32 mouse cellular contexts compared by ENCODE assay signal in genomic region chr10:29216957-29217356, GRCm38 (mm10). TPM values are rescaled to one million over a fixed set of nuclear protein-coding genes. Genes with fewer than 3 reads are reported as not detected.
DNase-seq lines count a peak whose midpoint lies in the region; ATAC-seq and TF ChIP-seq lines count a peak whose summit lies in the region.
"Had no signal": no experiment of that assay in that cellular context is flagged by ENCODE, and none has a peak within 500 bp of the region (broad histone marks: within the 10 kb centered on the region; RNA-seq: fewer than 3 reads in every experiment).

No protein-coding gene starts in this region.

- H3K36me3 ChIP-seq in forebrain, embryonic 14.5 days (ENCODE audit: control insufficient read depth, insufficient read depth, low read length): peaks cover 20% of the 10 kb centered on the region
- peaks cover 5% of the 10 kb centered on the region for H3K36me3 ChIP-seq in forebrain, postnatal 0 days (ENCODE audit: insufficient read depth)
- no peaks in the 10 kb centered on the region for H3K36me3 ChIP-seq in midbrain, embryonic 11.5 days (ENCODE audit: control insufficient read depth, insufficient read depth, low read length)
- H3K36me3 ChIP-seq in midbrain, embryonic 16.5 days (ENCODE audit: control insufficient read depth, insufficient read depth, low read length): peaks cover 3% of the 10 kb centered on the region
- H3K36me3 ChIP-seq in neural tube, embryonic 12.5 days: peaks cover 5% of the 10 kb centered on the region
- peaks cover 3% of the 10 kb centered on the region for H3K36me3 ChIP-seq in neural tube, embryonic 15.5 days
- H3K36me3 ChIP-seq: embryonic facial prominence, embryonic 10.5 days; embryonic facial prominence, embryonic 13.5 days; heart, embryonic 10.5 days; heart, embryonic 13.5 days had no signal

- H3K4me3 ChIP-seq in forebrain, embryonic 14.5 days (ENCODE audit: low read depth, low read length): no peak overlapping the region
- H3K4me3 ChIP-seq in forebrain, postnatal 0 days (ENCODE audit: low read depth, low read length): no peak overlapping the region
- H3K4me3 ChIP-seq in midbrain, embryonic 11.5 days (ENCODE audit: low read depth, low read length): no peak overlapping the region
- H3K4me3 ChIP-seq in midbrain, embryonic 16.5 days (ENCODE audit: low read depth, low read length): no peak overlapping the region
- H3K4me3 ChIP-seq in neural tube, embryonic 12.5 days: no peak overlapping the region
- no peak overlapping the region for H3K4me3 ChIP-seq in neural tube, embryonic 15.5 days (replicated peaks)
- H3K4me3 ChIP-seq: embryonic facial prominence, embryonic 10.5 days; embryonic facial prominence, embryonic 13.5 days; erythroblast, embryonic 14.5 days; heart, adult 2 months; heart, embryonic 10.5 days; heart, embryonic 13.5 days had no signal

- no peak for DNase-seq in forebrain, embryonic 14.5 days (ENCODE audit: low spot score)
- no peak for DNase-seq in forebrain, postnatal 0 days
- DNase-seq in midbrain, embryonic 11.5 days (ENCODE audit: low spot score, missing footprints): no peak
- no peak for DNase-seq in neural tube, embryonic 10.5 days (ENCODE audit: extremely low spot score, low spot score)
- no peak for DNase-seq in adrenal gland, postnatal 36 days
- DNase-seq: adrenal gland, adult 2 months; adrenal gland, postnatal 14 days; cerebellum, adult 11-12 months; cerebellum, adult 8-10 months; cerebellum, postnatal 10 days; cerebellum, postnatal 36 days; embryo, embryonic 11 days; gastrocnemius, postnatal 25 days; heart, adult 2 months; heart, postnatal 14 days; heart, postnatal 4 days had no signal

- ATAC-seq in forebrain, embryonic 14.5 days: peak; percentile 22
- ATAC-seq in forebrain, postnatal 0 days: no peak
- peak; percentile 28 for ATAC-seq in midbrain, embryonic 11.5 days (ENCODE audit: low FRiP score)
- no peak for ATAC-seq in midbrain, embryonic 16.5 days
- 0 out of 2 replicates have a peak, but pooled peaks have one; percentile 37 for ATAC-seq in neural tube, embryonic 12.5 days (ENCODE audit: low FRiP score, low read depth)
- ATAC-seq in neural tube, embryonic 15.5 days (ENCODE audit: low FRiP score): 0 out of 2 replicates have a peak, but pooled peaks have one; percentile 12
- ATAC-seq: CD4-positive, CD25-positive, alpha-beta regulatory T cell, adult 4 months; hindbrain, postnatal 0 days; inflammation-experienced regulatory T-cells, adult 6 months had no signal

- no peaks in the 10 kb centered on the region for H3K9me3 ChIP-seq in forebrain, embryonic 14.5 days (replicated peaks; ENCODE audit: control insufficient read depth, low read length)
- no peaks in the 10 kb centered on the region for H3K9me3 ChIP-seq in forebrain, postnatal 0 days (ENCODE audit: low read length)
- H3K9me3 ChIP-seq in midbrain, embryonic 11.5 days (ENCODE audit: control insufficient read depth, low read length): no peaks in the 10 kb centered on the region
- no peaks in the 10 kb centered on the region for H3K9me3 ChIP-seq in midbrain, embryonic 16.5 days (replicated peaks; ENCODE audit: control insufficient read depth, low read length, poor library complexity, severe bottlenecking)
- no peaks in the 10 kb centered on the region for H3K9me3 ChIP-seq in neural tube, embryonic 12.5 days
- H3K9me3 ChIP-seq in neural tube, embryonic 15.5 days (replicated peaks): no peaks in the 10 kb centered on the region
- H3K9me3 ChIP-seq: embryonic facial prominence, embryonic 10.5 days; embryonic facial prominence, embryonic 13.5 days; heart, embryonic 10.5 days; heart, embryonic 13.5 days had no signal

- H3K4me1 ChIP-seq in forebrain, embryonic 14.5 days (ENCODE audit: control insufficient read depth, insufficient read depth, low read length): peaks cover 18% of the 10 kb centered on the region
- 0 out of 2 replicates have a peak, but pooled peaks cover 3% of the 10 kb centered on the region for H3K4me1 ChIP-seq in forebrain, postnatal 0 days (ENCODE audit: insufficient read depth)
- H3K4me1 ChIP-seq in midbrain, embryonic 11.5 days (ENCODE audit: control insufficient read depth, insufficient read depth, low read length): peaks cover 2% of the 10 kb centered on the region; the same call in 1 of the 2 replicates
- peaks cover 9% of the 10 kb centered on the region for H3K4me1 ChIP-seq in midbrain, embryonic 16.5 days (ENCODE audit: control insufficient read depth, insufficient read depth, low read length)
- no peaks in the 10 kb centered on the region for H3K4me1 ChIP-seq in neural tube, embryonic 12.5 days
- H3K4me1 ChIP-seq in neural tube, embryonic 15.5 days: 0 out of 2 replicates have a peak, but pooled peaks cover 7% of the 10 kb centered on the region
- H3K4me1 ChIP-seq: heart, embryonic 10.5 days; heart, embryonic 13.5 days had no signal

- no peak overlapping the region for H3K9ac ChIP-seq in forebrain, embryonic 14.5 days (ENCODE audit: low read length)
- H3K9ac ChIP-seq in forebrain, postnatal 0 days: no peak overlapping the region
- H3K9ac ChIP-seq in midbrain, embryonic 11.5 days (ENCODE audit: low read length): no peak overlapping the region
- H3K9ac ChIP-seq in midbrain, embryonic 16.5 days (ENCODE audit: low read depth, low read length): no peak overlapping the region
- no peak overlapping the region for H3K9ac ChIP-seq in neural tube, embryonic 12.5 days
- H3K9ac ChIP-seq in neural tube, embryonic 15.5 days (replicated peaks): no peak overlapping the region
- H3K9ac ChIP-seq: embryonic facial prominence, embryonic 13.5 days; heart, embryonic 13.5 days; hindbrain, embryonic 14.5 days had no signal

- H3K27me3 ChIP-seq in forebrain, embryonic 14.5 days (replicated peaks; ENCODE audit: control insufficient read depth, insufficient read depth, low read length): no peaks in the 10 kb centered on the region
- H3K27me3 ChIP-seq in forebrain, postnatal 0 days (ENCODE audit: insufficient read depth, low read length): no peaks in the 10 kb centered on the region
- no peaks in the 10 kb centered on the region for H3K27me3 ChIP-seq in midbrain, embryonic 11.5 days (ENCODE audit: control insufficient read depth, insufficient read depth, low read length)
- H3K27me3 ChIP-seq in midbrain, embryonic 16.5 days (ENCODE audit: control insufficient read depth, insufficient read depth, low read depth, low read length): no peaks in the 10 kb centered on the region
- no peaks in the 10 kb centered on the region for H3K27me3 ChIP-seq in neural tube, embryonic 12.5 days (replicated peaks)
- no peaks in the 10 kb centered on the region for H3K27me3 ChIP-seq in neural tube, embryonic 15.5 days (replicated peaks)
- H3K27me3 ChIP-seq: embryonic facial prominence, embryonic 13.5 days; heart, embryonic 13.5 days had no signal

- H3K27ac ChIP-seq in forebrain, embryonic 14.5 days (ENCODE audit: low read depth, low read length): no peak overlapping the region
- H3K27ac ChIP-seq in forebrain, postnatal 0 days (ENCODE audit: low read depth, low read length): no peak overlapping the region
- no peak overlapping the region for H3K27ac ChIP-seq in midbrain, embryonic 11.5 days (ENCODE audit: low read depth, low read length)
- H3K27ac ChIP-seq in midbrain, embryonic 16.5 days (ENCODE audit: low read length): no peak overlapping the region
- no peak overlapping the region for H3K27ac ChIP-seq in neural tube, embryonic 12.5 days
- no peak overlapping the region for H3K27ac ChIP-seq in neural tube, embryonic 15.5 days (replicated peaks)
- H3K27ac ChIP-seq: embryonic facial prominence, embryonic 10.5 days; embryonic facial prominence, embryonic 13.5 days; heart, adult 2 months; heart, embryonic 10.5 days; heart, embryonic 13.5 days; hindbrain, embryonic 14.5 days; hindbrain, postnatal 0 days had no signal

- no peak for TF ChIP-seq CTCF in forebrain, postnatal 0 days (IDR thresholded peaks at IDR 0.05; ENCODE audit: low read depth)

- WGBS in forebrain, embryonic 14.5 days: 92% methylated on average over 1 of the region's 1 CpGs
- 88% methylated on average over 1 of the region's 1 CpGs for WGBS in forebrain, postnatal 0 days
- 98% methylated on average over 1 of the region's 1 CpGs for WGBS in midbrain, embryonic 11.5 days
- 98% methylated on average over 1 of the region's 1 CpGs for WGBS in midbrain, embryonic 16.5 days
- WGBS in neural tube, embryonic 12.5 days: 91% methylated on average over 1 of the region's 1 CpGs
- WGBS in neural tube, embryonic 15.5 days: 97% methylated on average over 1 of the region's 1 CpGs

- no peak overlapping the region for H3K4me2 ChIP-seq in forebrain, embryonic 14.5 days (ENCODE audit: low read length)
- H3K4me2 ChIP-seq in forebrain, postnatal 0 days (ENCODE audit: low read depth): no peak overlapping the region
- no peak overlapping the region for H3K4me2 ChIP-seq in midbrain, embryonic 11.5 days
- H3K4me2 ChIP-seq in midbrain, embryonic 16.5 days (ENCODE audit: low read length): no peak overlapping the region
- H3K4me2 ChIP-seq in neural tube, embryonic 12.5 days (replicated peaks): no peak overlapping the region
- no peak overlapping the region for H3K4me2 ChIP-seq in neural tube, embryonic 15.5 days
- H3K4me2 ChIP-seq: embryonic facial prominence, embryonic 13.5 days; heart, embryonic 13.5 days; hindbrain, embryonic 14.5 days had no signal

RNA-seq across cellular contexts. Expression of gene 9330159F19Rik, which starts 5.6 kb away (rescaled TPM):
- 27.7 and 37.4 TPM in 2 replicates for polyA plus RNA-seq in forebrain, embryonic 14.5 days (2014; fragmentation: Nextera tagmentation; extraction: Ambion mirVana)
- total RNA-seq in forebrain, postnatal 0 days (2014; rRNA removed): 88.2 and 98.6 TPM in 2 replicates
- 17.4 and 23.8 TPM in 2 replicates for polyA plus RNA-seq in forebrain, postnatal 0 days (2015; fragmentation: Nextera tagmentation; extraction: Ambion mirVana)
- 7.7 and 8.7 TPM in 2 replicates for polyA plus RNA-seq in midbrain, embryonic 11.5 days (2014; fragmentation: Nextera tagmentation; extraction: Ambion mirVana)
- polyA plus RNA-seq in midbrain, embryonic 16.5 days (2015; fragmentation: Nextera tagmentation; extraction: Ambion mirVana): 35.1 and 39.6 TPM in 2 replicates
- 12.8 and 13.8 TPM in 2 replicates for polyA plus RNA-seq in neural tube, embryonic 12.5 days (2016; fragmentation: Nextera tagmentation; extraction: Ambion mirVana)
- polyA plus RNA-seq in neural tube, embryonic 15.5 days (2015; fragmentation: Nextera tagmentation; extraction: Ambion mirVana): 21.4 and 26.9 TPM in 2 replicates
- total RNA-seq in adrenal gland, postnatal 36 days (2021): 1 to 10 TPM; 2.5 to 5.7 TPM
- total RNA-seq: granulocyte monocyte progenitor cell, adult 5-6 weeks; MEL had no signal
- polyA plus RNA-seq: CD4-positive, CD25-positive, alpha-beta regulatory T cell, adult 4 months; erythroblast, embryonic 14.5 days; inflammation-experienced regulatory T-cells, adult 6 months had no signal

RNA-seq across cellular contexts. Expression of gene Gm49353, which starts 18.2 kb away (rescaled TPM):
- 8.3 and 14.9 TPM in 2 replicates for polyA plus RNA-seq in forebrain, embryonic 14.5 days (2014; fragmentation: Nextera tagmentation; extraction: Ambion mirVana)
- 33.2 and 38.7 TPM in 2 replicates for total RNA-seq in forebrain, postnatal 0 days (2014; rRNA removed)
- 11.0 and 17.0 TPM in 2 replicates for polyA plus RNA-seq in forebrain, postnatal 0 days (2015; fragmentation: Nextera tagmentation; extraction: Ambion mirVana)
- polyA plus RNA-seq in midbrain, embryonic 11.5 days (2014; fragmentation: Nextera tagmentation; extraction: Ambion mirVana): 2.5 and 4.9 TPM in 2 replicates
- 10.6 and 15.6 TPM in 2 replicates for polyA plus RNA-seq in midbrain, embryonic 16.5 days (2015; fragmentation: Nextera tagmentation; extraction: Ambion mirVana)
- 6.1 and 6.7 TPM in 2 replicates for polyA plus RNA-seq in neural tube, embryonic 12.5 days (2016; fragmentation: Nextera tagmentation; extraction: Ambion mirVana)
- polyA plus RNA-seq in neural tube, embryonic 15.5 days (2015; fragmentation: Nextera tagmentation; extraction: Ambion mirVana): 6.1 and 8.5 TPM in 2 replicates
- 1 to 10 TPM; 1.1 to 1.3 TPM for total RNA-seq in adrenal gland, postnatal 36 days (2021)
- total RNA-seq: adrenal gland, postnatal 14 days; gastrocnemius, adult 8-10 months; granulocyte monocyte progenitor cell, adult 5-6 weeks; heart, adult 2 months; heart, postnatal 14 days; heart, postnatal 4 days; MEL had no signal
- polyA plus RNA-seq: adrenal gland, adult 2 months; CD4-positive, CD25-positive, alpha-beta regulatory T cell, adult 4 months; embryonic facial prominence, embryonic 10.5 days; erythroblast, embryonic 14.5 days; heart, adult 2 months; heart, embryonic 10.5 days; heart, embryonic 13.5 days; heart, embryonic 16.5 days; inflammation-experienced regulatory T-cells, adult 6 months had no signal

Comparison
In these comparisons a context has a peak if more than half of its experiments do, and no peak if none do; other contexts are left out.
1. ATAC-seq: peak in forebrain, embryonic 14.5 days (single experiment), midbrain, embryonic 11.5 days (single experiment), neural tube, embryonic 12.5 days (single experiment) and neural tube, embryonic 15.5 days (single experiment); none in forebrain, postnatal 0 days (single experiment) and midbrain, embryonic 16.5 days (single experiment).